Mouse (Mus musculus): ENCODE measurements around the gene Dhx29. TPM values are rescaled to one million over a fixed set of nuclear protein-coding genes. Genes with fewer than 3 reads are reported as not detected.
A peak's percentile ranks its signal among the peaks of the same experiment; 100 is the strongest.

The Dhx29 gene
- polyA plus RNA-seq, 1 experiment from 2014 or later = 30.6 TPM

DNA sequence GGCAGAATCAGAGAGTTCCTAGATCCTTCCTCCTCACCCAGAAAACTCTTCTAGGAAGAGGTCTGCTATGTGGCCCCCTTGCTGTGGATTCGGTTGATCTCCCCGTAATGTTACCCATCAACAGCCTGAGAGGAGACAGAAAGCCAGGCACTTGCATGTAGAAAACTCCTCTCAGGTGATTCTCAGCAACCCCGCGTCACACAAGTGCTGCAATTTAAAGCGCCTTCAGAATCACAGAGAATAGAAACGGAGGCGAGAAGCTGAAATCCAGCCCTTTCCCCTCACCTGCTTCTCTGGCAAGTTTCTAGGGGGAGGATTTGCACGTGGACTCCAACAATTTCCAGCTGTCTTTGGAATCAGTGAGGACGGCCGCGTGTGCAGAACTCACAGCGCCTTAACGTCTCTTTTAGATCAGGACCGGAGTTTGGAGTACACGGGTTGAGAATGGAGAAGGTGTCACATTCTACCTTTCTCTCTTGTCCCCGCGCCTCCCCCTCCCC, 59.2 kb downstream of the Dhx29 start:
- H3K9ac ChIP-seq = no peak overlapping the region
- H3K4me3 ChIP-seq (ENCODE audit: low read depth, low read length) = peak overlapping the region; percentile 51; the same call in 1 of the 2 replicates
- TF ChIP-seq CTCF (IDR thresholded peaks at IDR 0.05; ENCODE audit: low read depth) = no peak
- DNase-seq (no peak), ATAC-seq (ENCODE audit: insufficient read depth) (no peak)
- H3K27ac ChIP-seq (ENCODE audit: low read depth) = no peak overlapping the region
- WGBS = 1% methylated on average over 17 of the region's 17 CpGs
- H3K9me3 ChIP-seq (ENCODE audit: low read depth, low read length) = no peaks in the 10 kb centered on the region
- peaks cover 64% of the 10 kb centered on the region for H3K27me3 ChIP-seq (ENCODE audit: insufficient read depth, low read length)
- H3K4me1 ChIP-seq (ENCODE audit: insufficient read depth) = no peaks in the 10 kb centered on the region; the same call in 1 of the 2 replicates
- H3K36me3 ChIP-seq (ENCODE audit: insufficient read depth) = no peaks in the 10 kb centered on the region
- peak overlapping the region; percentile 100 for H3K4me2 ChIP-seq

DNA sequence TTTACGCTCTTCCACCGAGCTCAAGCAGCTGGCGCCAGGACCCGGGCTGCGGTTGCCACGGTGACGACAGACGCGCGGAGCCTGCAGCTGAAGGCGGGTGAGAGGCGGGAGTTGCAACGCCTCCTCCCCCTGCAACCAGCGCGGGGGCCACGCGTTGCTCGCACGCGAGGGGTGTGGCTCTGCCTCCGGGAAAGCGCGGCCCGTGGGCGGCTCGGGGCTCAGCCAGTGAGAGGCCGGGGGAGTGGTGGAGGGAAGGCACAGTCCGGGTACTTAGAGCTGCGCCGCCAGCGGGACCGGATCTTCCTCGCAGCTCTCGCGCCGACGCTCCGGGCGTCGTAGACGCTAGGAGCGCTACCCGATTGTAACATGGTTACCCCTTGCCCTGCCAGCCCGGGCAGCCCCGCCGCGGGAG, 60.3 kb downstream of the Dhx29 start, which contains the start of gene Ccno:
TSS of gene Ccno (plus strand) at position 271 of the 412 bp plus-strand sequence.
- Histone ChIP-seq H3K4me3 (ENCODE audit: low read depth, low read length) (peak within 1 kb of the TSS; percentile 51), H3K9ac (peak within 1 kb of the TSS; percentile 55), H3K27ac (ENCODE audit: low read depth) (no peak within 1 kb of the TSS), H3K9me3 (ENCODE audit: low read depth, low read length) (no peaks in the 10 kb centered on the region), H3K36me3 (ENCODE audit: insufficient read depth) (no peaks in the 10 kb centered on the region), H3K4me1 (ENCODE audit: insufficient read depth) (no peaks in the 10 kb centered on the region; the same call in 1 of the 2 replicates), H3K27me3 (ENCODE audit: insufficient read depth, low read length) (peaks cover 70% of the 10 kb centered on the region), H3K4me2 (peak within 1 kb of the TSS; percentile 100)
- under 1% methylated on average over 46 of the region's 47 CpGs for WGBS
- DNase-seq (peak; percentile 97), ATAC-seq (ENCODE audit: insufficient read depth) (peak; percentile 98)
- 0 out of 2 replicates have a peak, but pooled peaks have one; percentile 4 for TF ChIP-seq CTCF (IDR thresholded peaks at IDR 0.05; ENCODE audit: low read depth)

DNA sequence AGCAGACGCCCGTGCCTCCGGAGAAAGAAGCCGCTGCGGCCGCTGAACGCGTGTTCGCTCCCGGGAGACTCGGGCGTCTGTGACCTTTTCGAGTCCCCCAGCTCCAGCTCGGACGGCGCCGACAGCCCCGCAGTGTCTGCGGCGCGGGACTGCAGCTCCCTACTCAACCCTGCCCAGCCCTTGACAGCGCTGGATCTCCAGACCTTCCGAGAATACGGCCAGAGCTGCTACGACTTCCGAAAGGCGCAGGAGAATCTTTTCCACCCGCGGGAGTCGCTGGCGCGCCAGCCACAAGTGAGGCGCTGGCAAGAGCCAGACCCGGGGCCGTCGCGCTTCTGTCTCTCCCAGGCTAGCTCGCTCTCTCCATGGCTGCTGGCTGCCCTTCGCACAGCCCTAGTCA, 60.7 kb downstream of the Dhx29 start:
- Histone ChIP-seq H3K27ac (ENCODE audit: low read depth) (no peak overlapping the region), H3K9ac (peak overlapping the region; percentile 55), H3K36me3 (ENCODE audit: insufficient read depth) (no peaks in the 10 kb centered on the region), H3K9me3 (ENCODE audit: low read depth, low read length) (no peaks in the 10 kb centered on the region), H3K4me3 (ENCODE audit: low read depth, low read length) (peak overlapping the region; percentile 51), H3K4me1 (ENCODE audit: insufficient read depth) (no peaks in the 10 kb centered on the region; the same call in 1 of the 2 replicates), H3K4me2 (peak overlapping the region; percentile 100), H3K27me3 (ENCODE audit: insufficient read depth, low read length) (peaks cover 73% of the 10 kb centered on the region)
- ATAC-seq (ENCODE audit: insufficient read depth) (peak; percentile 37), DNase-seq (peak; percentile 64)
- under 1% methylated on average over 39 of the region's 39 CpGs for WGBS
- no peak for TF ChIP-seq CTCF (IDR thresholded peaks at IDR 0.05; ENCODE audit: low read depth)

DNA sequence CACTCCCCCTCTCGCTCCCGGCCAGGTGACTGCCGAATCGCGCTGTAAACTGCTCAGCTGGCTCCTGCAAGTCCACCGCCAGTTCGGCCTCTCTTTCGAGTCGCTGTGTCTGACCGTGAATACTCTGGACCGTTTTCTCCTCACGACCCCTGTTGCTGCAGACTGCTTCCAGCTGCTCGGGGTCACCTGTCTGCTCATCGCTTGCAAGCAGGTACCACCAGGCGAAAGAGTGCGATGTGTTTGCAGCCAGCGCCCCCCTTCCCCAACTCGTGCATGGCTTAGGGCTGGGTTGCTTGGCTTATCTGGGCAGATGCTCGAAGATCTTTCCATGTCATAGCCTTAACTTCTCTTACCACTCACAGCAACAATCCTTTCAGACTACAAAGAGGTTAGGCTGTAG, 61.6 kb downstream of the Dhx29 start:
- peak overlapping the region; percentile 51 for H3K4me3 ChIP-seq (ENCODE audit: low read depth, low read length)
- ATAC-seq (ENCODE audit: insufficient read depth) = no peak
- WGBS = 1% methylated on average over 19 of the region's 19 CpGs

DNA sequence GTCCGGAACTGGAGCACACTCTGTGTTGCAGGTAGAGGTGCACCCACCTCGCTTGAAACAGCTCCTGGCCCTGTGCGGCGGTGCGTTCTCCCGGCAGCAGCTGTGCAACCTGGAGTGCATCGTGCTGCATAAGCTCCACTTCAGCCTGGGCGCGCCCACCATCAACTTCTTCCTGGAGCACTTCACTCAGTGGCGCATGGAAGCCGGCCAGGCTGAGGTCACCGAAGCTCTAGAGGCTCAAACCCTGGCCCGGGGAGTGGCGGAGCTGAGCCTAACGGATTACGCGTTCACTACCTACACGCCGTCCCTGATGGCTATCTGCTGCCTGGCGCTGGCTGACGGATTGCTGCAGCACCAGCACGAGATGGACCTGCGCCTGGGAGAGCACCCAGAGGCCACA, 62.3 kb downstream of the Dhx29 start:
- Histone ChIP-seq H3K4me1 (ENCODE audit: insufficient read depth) (no peaks in the 10 kb centered on the region; the same call in 1 of the 2 replicates), H3K9ac (no peak overlapping the region)
- 1% methylated on average over 23 of the region's 23 CpGs for WGBS

More for the DNA sequence above, 61.6 kb downstream of the Dhx29 start:
- no peak for DNase-seq
- no peak for TF ChIP-seq CTCF (IDR thresholded peaks at IDR 0.05; ENCODE audit: low read depth)
- Histone ChIP-seq H3K27ac (ENCODE audit: low read depth) (no peak overlapping the region), H3K4me2 (peak overlapping the region; percentile 100), H3K4me1 (ENCODE audit: insufficient read depth) (no peaks in the 10 kb centered on the region; the same call in 1 of the 2 replicates), H3K9me3 (ENCODE audit: low read depth, low read length) (no peaks in the 10 kb centered on the region), H3K9ac (no peak overlapping the region), H3K27me3 (ENCODE audit: insufficient read depth, low read length) (peaks cover 82% of the 10 kb centered on the region), H3K36me3 (ENCODE audit: insufficient read depth) (no peaks in the 10 kb centered on the region)

GRCm38 (mm10) chr13:112990346-112990745, 63.1 kb downstream of the Dhx29 start:
- Histone ChIP-seq H3K4me3 (ENCODE audit: low read depth, low read length) (no peak overlapping the region), H3K9ac (no peak overlapping the region), H3K9me3 (ENCODE audit: low read depth, low read length) (no peaks in the 10 kb centered on the region), H3K4me1 (ENCODE audit: insufficient read depth) (no peaks in the 10 kb centered on the region; the same call in 1 of the 2 replicates), H3K27me3 (ENCODE audit: insufficient read depth, low read length) (peaks cover 90% of the 10 kb centered on the region), H3K27ac (ENCODE audit: low read depth) (no peak overlapping the region), H3K4me2 (no peak overlapping the region), H3K36me3 (ENCODE audit: insufficient read depth) (no peaks in the 10 kb centered on the region)
- WGBS = 15% methylated on average over 4 of the region's 4 CpGs
- ATAC-seq (ENCODE audit: insufficient read depth) = no peak
- no peak for DNase-seq
- TF ChIP-seq CTCF (IDR thresholded peaks at IDR 0.05; ENCODE audit: low read depth) = no peak

More for the DNA sequence above, 62.3 kb downstream of the Dhx29 start:
- TF ChIP-seq CTCF (IDR thresholded peaks at IDR 0.05; ENCODE audit: low read depth) = no peak
- no peak for ATAC-seq (ENCODE audit: insufficient read depth)
- Histone ChIP-seq H3K4me3 (ENCODE audit: low read depth, low read length) (peak overlapping the region; percentile 51), H3K9me3 (ENCODE audit: low read depth, low read length) (no peaks in the 10 kb centered on the region), H3K36me3 (ENCODE audit: insufficient read depth) (no peaks in the 10 kb centered on the region), H3K27me3 (ENCODE audit: insufficient read depth, low read length) (peaks cover 85% of the 10 kb centered on the region), H3K4me2 (peak overlapping the region; percentile 100), H3K27ac (ENCODE audit: low read depth) (no peak overlapping the region)
- DNase-seq = peak; percentile 71

GRCm38 (mm10) chr13:112993531-112994152, 66.4 kb downstream of the Dhx29 start, which contains the start of gene Mcidas:
TSS of gene Mcidas (plus strand) at chr13:112993845.
- TF ChIP-seq CTCF (IDR thresholded peaks at IDR 0.05; ENCODE audit: low read depth) = no peak
- Histone ChIP-seq H3K9ac (no peak within 1 kb of the TSS), H3K9me3 (ENCODE audit: low read depth, low read length) (no peaks in the 10 kb centered on the region), H3K27ac (ENCODE audit: low read depth) (no peak within 1 kb of the TSS), H3K36me3 (ENCODE audit: insufficient read depth) (no peaks in the 10 kb centered on the region), H3K27me3 (ENCODE audit: insufficient read depth, low read length) (peaks cover 94% of the 10 kb centered on the region), H3K4me1 (ENCODE audit: insufficient read depth) (no peaks in the 10 kb centered on the region; the same call in 1 of the 2 replicates), H3K4me3 (ENCODE audit: low read depth, low read length) (peak within 1 kb of the TSS; percentile 41), H3K4me2 (peak within 1 kb of the TSS; percentile 73)
- ATAC-seq (ENCODE audit: insufficient read depth) = peak; percentile 36
- no peak for DNase-seq
- WGBS = under 1% methylated on average over 63 of the region's 63 CpGs
